Mouse (Mus musculus) lung, embryonic 15.5 days (tissue): ENCODE data around the gene Nedd4. TPM values are rescaled to one million over a fixed set of nuclear protein-coding genes. Genes with fewer than 3 reads are reported as not detected.

Experiments used
- ATAC-seq: fragments of 200-750 bp; cut with Nextera tagmentation; 2 replicates; pipeline ENCODE4 v1.8.0; 2017; ENCODE audit warnings: moderate number of reproducible peaks, borderline replicate concordance; ENCODE audit not compliant: low FRiP score, low TSS enrichment; ENCODE audit errors: extremely low read depth
- H3K27ac ChIP-seq: fragments of 300-500 bp; sonication (generic); 2 replicates; pipeline ENCODE4 v1.5.1; 2015; ENCODE audit warnings: moderate library complexity, mild to moderate bottlenecking, inconsistent platforms
- H3K27me3 ChIP-seq: fragments of 300-500 bp; sonication (generic); 2 replicates; pipeline ENCODE4 v1.6.1; 2015; ENCODE audit warnings: inconsistent platforms
- H3K36me3 ChIP-seq: fragments of 300-500 bp; sonication (generic); 2 replicates; pipeline ENCODE4 v1.6.1; 2015; ENCODE audit warnings: inconsistent platforms
- H3K4me1 ChIP-seq: fragments of 300-500 bp; sonication (generic); 2 replicates; pipeline ENCODE4 v1.6.1; 2015; ENCODE audit warnings: inconsistent platforms
- H3K4me2 ChIP-seq: fragments of 300-500 bp; sonication (generic); 2 replicates; pipeline ENCODE4 v1.6.1; 2015; ENCODE audit warnings: inconsistent platforms, mild to moderate bottlenecking, moderate library complexity
- H3K4me3 ChIP-seq: fragments of 300-500 bp; sonication (generic); 2 replicates; pipeline ENCODE4 v1.5.1; 2015; ENCODE audit warnings: mild to moderate bottlenecking, inconsistent platforms
- H3K9ac ChIP-seq: fragments of 300-500 bp; sonication (generic); 2 replicates; pipeline ENCODE4 v1.6.1; 2015; ENCODE audit warnings: inconsistent platforms
- H3K9me3 ChIP-seq: fragments of 300-500 bp; sonication (generic); 2 replicates; pipeline ENCODE4 v1.6.1; 2016; ENCODE audit warnings: inconsistent platforms
- WGBS: fragments of 180-500 bp; shearing (Covaris S2); methylation state at CpG from one replicate; pipeline ENCODE4 v1.1.7; 2015; 5-methylcytosine and 5-hydroxymethylcytosine counted together
- polyA plus RNA-seq: library from polyadenylated mRNA; unstranded; fragments of >200 nt; fragmentation: Nextera tagmentation; extraction: Ambion mirVana; gene quantifications from 2 replicates; pipeline ENCODE4 v1.2.1, GENCODE M21; 2015

Nedd4 gene
- polyA plus RNA-seq, 1 experiment from 2014 or later, result 677 TPM

GRCm38 (mm10) chr9:72741206-72741605, 79.1 kb downstream of the Nedd4 start:
- no peaks in the 10 kb centered on the region for H3K9me3 ChIP-seq
- no peak overlapping the region for H3K27ac ChIP-seq
- ATAC-seq, result no peak
- no peak overlapping the region for H3K4me3 ChIP-seq
- H3K36me3 ChIP-seq, result peaks cover 97% of the 10 kb centered on the region
- no peaks in the 10 kb centered on the region for H3K27me3 ChIP-seq
- 95% methylated on average over 6 of the region's 6 CpGs for WGBS
- H3K4me2 ChIP-seq, result no peak overlapping the region
- H3K4me1 ChIP-seq, result no peaks in the 10 kb centered on the region
- no peak overlapping the region for H3K9ac ChIP-seq

- Histone ChIP-seq H3K9me3 (no peaks in the 10 kb centered on the region), H3K9ac (no peak overlapping the region), H3K4me1 (no peaks in the 10 kb centered on the region), H3K36me3 (peaks cover 80% of the 10 kb centered on the region), H3K27me3 (no peaks in the 10 kb centered on the region), H3K4me2 (no peak overlapping the region), H3K4me3 (no peak overlapping the region), H3K27ac (no peak overlapping the region)
- 72% methylated on average over 5 of the region's 5 CpGs for WGBS
- no peak for ATAC-seq
Observed at GRCm38 (mm10) chr9:72746278-72746677, 84.1 kb downstream of the Nedd4 start.

- H3K9me3 ChIP-seq, result no peaks in the 10 kb centered on the region
- 79% methylated on average over 2 of the region's 2 CpGs for WGBS
- H3K27ac ChIP-seq, result no peak overlapping the region
- no peak overlapping the region for H3K4me3 ChIP-seq
- H3K4me2 ChIP-seq, result no peak overlapping the region
- ATAC-seq, result no peak
- H3K4me1 ChIP-seq, result no peaks in the 10 kb centered on the region
- peaks cover 41% of the 10 kb centered on the region for H3K36me3 ChIP-seq
- H3K9ac ChIP-seq, result no peak overlapping the region
- no peaks in the 10 kb centered on the region for H3K27me3 ChIP-seq
Observed at GRCm38 (mm10) chr9:72750272-72750671, 88.1 kb downstream of the Nedd4 start.

- 65% methylated on average over 9 of the region's 9 CpGs for WGBS
- Histone ChIP-seq H3K4me2 (no peak overlapping the region), H3K4me3 (no peak overlapping the region), H3K4me1 (no peaks in the 10 kb centered on the region), H3K27me3 (no peaks in the 10 kb centered on the region), H3K36me3 (peaks cover 18% of the 10 kb centered on the region), H3K9ac (no peak overlapping the region), H3K9me3 (no peaks in the 10 kb centered on the region), H3K27ac (no peak overlapping the region)
- ATAC-seq, result no peak
Observed at GRCm38 (mm10) chr9:72752656-72753055, 90.5 kb downstream of the Nedd4 start.

GRCm38 (mm10) chr9:72753741-72754140, 91.6 kb downstream of the Nedd4 start:
- ATAC-seq, result peak; percentile 62; the same call in 1 of the 2 replicates
- WGBS, result 23% methylated on average over 7 of the region's 7 CpGs
- Histone ChIP-seq H3K9me3 (no peaks in the 10 kb centered on the region), H3K36me3 (peaks cover 7% of the 10 kb centered on the region), H3K9ac (no peak overlapping the region), H3K4me1 (peaks cover 1% of the 10 kb centered on the region; the same call in 1 of the 2 replicates), H3K27me3 (no peaks in the 10 kb centered on the region), H3K4me3 (no peak overlapping the region), H3K27ac (no peak overlapping the region), H3K4me2 (no peak overlapping the region)

GRCm38 (mm10) chr9:72757143-72757542, 95.0 kb downstream of the Nedd4 start:
- WGBS, result 88% methylated on average over 5 of the region's 5 CpGs
- Histone ChIP-seq H3K9ac (no peak overlapping the region), H3K27me3 (no peaks in the 10 kb centered on the region), H3K9me3 (no peaks in the 10 kb centered on the region), H3K4me2 (no peak overlapping the region), H3K27ac (no peak overlapping the region), H3K36me3 (no peaks in the 10 kb centered on the region), H3K4me1 (peaks cover 4% of the 10 kb centered on the region; the same call in 1 of the 2 replicates), H3K4me3 (no peak overlapping the region)
- ATAC-seq, result no peak

- Histone ChIP-seq H3K4me3 (no peak overlapping the region), H3K27ac (no peak overlapping the region), H3K9ac (no peak overlapping the region), H3K9me3 (no peaks in the 10 kb centered on the region), H3K4me2 (no peak overlapping the region), H3K4me1 (peaks cover 8% of the 10 kb centered on the region), H3K36me3 (no peaks in the 10 kb centered on the region), H3K27me3 (no peaks in the 10 kb centered on the region)
- ATAC-seq, result no peak
- WGBS, result 23% methylated on average over 8 of the region's 8 CpGs
Observed at GRCm38 (mm10) chr9:72758705-72759131, 96.6 kb downstream of the Nedd4 start.

- 19% methylated on average over 3 of the region's 3 CpGs for WGBS
- H3K9me3 ChIP-seq, result no peaks in the 10 kb centered on the region
- H3K9ac ChIP-seq, result no peak overlapping the region
- peak; percentile 76; the same call in 1 of the 2 replicates for ATAC-seq
- no peak overlapping the region for H3K4me2 ChIP-seq
- H3K36me3 ChIP-seq, result no peaks in the 10 kb centered on the region
- no peak overlapping the region for H3K27ac ChIP-seq
- H3K4me3 ChIP-seq, result no peak overlapping the region
- peaks cover 11% of the 10 kb centered on the region for H3K4me1 ChIP-seq
- H3K27me3 ChIP-seq, result no peaks in the 10 kb centered on the region
Observed at GRCm38 (mm10) chr9:72763050-72763718, 101.0 kb downstream of the Nedd4 start.

GRCm38 (mm10) chr9:72766789-72767349, 104.7 kb downstream of the Nedd4 start:
- WGBS, result 2% methylated on average over 17 of the region's 17 CpGs
- H3K4me2 ChIP-seq, result peak overlapping the region; percentile 65
- no peak overlapping the region for H3K27ac ChIP-seq
- H3K9me3 ChIP-seq, result no peaks in the 10 kb centered on the region
- no peaks in the 10 kb centered on the region for H3K27me3 ChIP-seq
- H3K4me3 ChIP-seq, result peak overlapping the region; percentile 38
- H3K4me1 ChIP-seq, result peaks cover 7% of the 10 kb centered on the region
- peak overlapping the region; percentile 21; the same call in 1 of the 2 replicates for H3K9ac ChIP-seq
- peak; percentile 31; the same call in 1 of the 2 replicates for ATAC-seq
- no peaks in the 10 kb centered on the region for H3K36me3 ChIP-seq

GRCm38 (mm10) chr9:72775022-72775421, 112.9 kb downstream of the Nedd4 start:
- H3K36me3 ChIP-seq, result no peaks in the 10 kb centered on the region
- no peaks in the 10 kb centered on the region for H3K27me3 ChIP-seq
- H3K27ac ChIP-seq, result no peak overlapping the region
- peaks cover 10% of the 10 kb centered on the region for H3K4me1 ChIP-seq
- no peak overlapping the region for H3K4me3 ChIP-seq
- H3K4me2 ChIP-seq, result no peak overlapping the region
- no peak for ATAC-seq
- WGBS, result 79% methylated on average over 4 of the region's 4 CpGs
- H3K9me3 ChIP-seq, result no peaks in the 10 kb centered on the region
- H3K9ac ChIP-seq, result no peak overlapping the region

GRCm38 (mm10) chr9:72779004-72779403, 116.9 kb downstream of the Nedd4 start:
- WGBS, result 34% methylated on average over 11 of the region's 11 CpGs
- Histone ChIP-seq H3K4me2 (no peak overlapping the region; the same call in 1 of the 2 replicates), H3K4me3 (no peak overlapping the region), H3K9ac (no peak overlapping the region), H3K36me3 (no peaks in the 10 kb centered on the region), H3K27me3 (no peaks in the 10 kb centered on the region), H3K4me1 (peaks cover 27% of the 10 kb centered on the region), H3K9me3 (no peaks in the 10 kb centered on the region), H3K27ac (no peak overlapping the region)
- ATAC-seq, result no peak

- Histone ChIP-seq H3K27me3 (no peaks in the 10 kb centered on the region), H3K27ac (no peak overlapping the region), H3K36me3 (no peaks in the 10 kb centered on the region), H3K4me3 (no peak overlapping the region), H3K9me3 (no peaks in the 10 kb centered on the region), H3K4me2 (no peak overlapping the region), H3K9ac (no peak overlapping the region), H3K4me1 (peaks cover 27% of the 10 kb centered on the region)
- WGBS, result 20% methylated on average over 4 of the region's 4 CpGs
- ATAC-seq, result no peak
Observed at GRCm38 (mm10) chr9:72779733-72780132, 117.6 kb downstream of the Nedd4 start.
